24 mouse cellular contexts compared by ENCODE assay signal in the genomic region with DNA sequence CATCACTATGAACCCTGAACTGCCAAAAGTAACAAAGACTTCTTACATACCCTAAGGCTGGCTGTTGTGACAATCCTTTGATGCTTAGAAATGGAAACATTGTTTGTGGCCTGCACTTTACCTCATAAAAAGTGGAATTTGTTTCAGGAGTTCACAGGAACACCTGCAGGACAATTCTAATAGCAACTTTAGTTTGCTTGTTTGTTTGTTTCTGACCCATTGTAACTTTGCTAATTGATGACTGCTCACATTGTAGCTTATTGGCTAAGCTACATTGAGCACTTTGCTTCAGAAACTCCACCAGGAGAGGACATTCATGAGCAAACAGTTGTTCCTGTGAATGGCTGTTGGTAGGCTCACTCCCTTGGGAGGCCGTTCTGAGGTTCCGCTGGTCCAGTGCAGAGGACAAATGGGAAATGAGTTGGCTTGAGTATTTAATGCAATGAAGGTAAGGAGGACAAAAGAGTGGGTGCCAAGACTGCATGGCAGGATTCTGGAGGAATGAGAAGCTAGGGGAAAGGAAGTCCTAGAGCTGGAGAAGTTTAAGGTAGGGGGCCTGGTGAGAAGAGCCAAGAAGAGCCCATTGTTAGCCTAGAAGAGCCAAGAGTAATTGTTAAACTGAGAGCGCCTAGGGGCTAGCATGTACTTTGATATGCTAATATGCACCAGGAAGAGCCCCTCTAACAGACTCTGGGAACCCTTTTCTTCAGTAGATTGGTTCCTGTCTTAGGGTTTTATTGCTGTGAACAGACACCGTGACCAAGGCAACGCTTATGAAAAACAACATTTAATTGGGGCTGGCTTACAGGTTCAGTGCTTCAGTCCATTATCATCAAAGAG. TPM values are rescaled to one million over a fixed set of nuclear protein-coding genes. Genes with fewer than 3 reads are reported as not detected.
A peak's percentile ranks its signal among the peaks of the same experiment; 100 is the strongest.
DNase-seq lines count a peak whose midpoint lies in the region; ATAC-seq and TF ChIP-seq lines count a peak whose summit lies in the region.
"Had no signal": no experiment of that assay in that cellular context is flagged by ENCODE, and none has a peak within 500 bp of the region (broad histone marks: within the 10 kb centered on the region; RNA-seq: fewer than 3 reads in every experiment).

No protein-coding gene starts in this region.

- H3K27me3 ChIP-seq in forebrain, embryonic 14.5 days (replicated peaks; ENCODE audit: control insufficient read depth, insufficient read depth, low read length) = no peaks in the 10 kb centered on the region
- no peaks in the 10 kb centered on the region for H3K27me3 ChIP-seq in forebrain, embryonic 12.5 days
- H3K27me3 ChIP-seq: embryonic facial prominence, embryonic 13.5 days; forebrain, embryonic 13.5 days; hindbrain, embryonic 12.5 days; hindbrain, embryonic 15.5 days had no signal

- no peak overlapping the region for H3K27ac ChIP-seq in forebrain, embryonic 14.5 days (ENCODE audit: low read depth, low read length)
- no peak overlapping the region for H3K27ac ChIP-seq in forebrain, embryonic 12.5 days
- H3K27ac ChIP-seq: embryonic facial prominence, embryonic 10.5 days; embryonic facial prominence, embryonic 13.5 days; forebrain, embryonic 13.5 days; gastrocnemius, adult 2 months; hindbrain, embryonic 12.5 days; hindbrain, embryonic 15.5 days had no signal

- TF ChIP-seq POLR2A in brain, embryonic 14.5 days (IDR thresholded peaks at IDR 0.05; ENCODE audit: borderline replicate concordance, extremely low read depth, insufficient read depth, insufficient read length, poor library complexity, severe bottlenecking) = no peak

- H3K4me1 ChIP-seq in forebrain, embryonic 14.5 days (ENCODE audit: control insufficient read depth, insufficient read depth, low read length) = peaks cover 6% of the 10 kb centered on the region
- H3K4me1 ChIP-seq in forebrain, embryonic 12.5 days = peaks cover 23% of the 10 kb centered on the region

- 52% methylated on average over 5 of the region's 5 CpGs for WGBS in forebrain, embryonic 14.5 days
- 71% methylated on average over 5 of the region's 5 CpGs for WGBS in forebrain, embryonic 12.5 days

- no peak overlapping the region for H3K4me2 ChIP-seq in forebrain, embryonic 14.5 days (ENCODE audit: low read length)
- H3K4me2 ChIP-seq in forebrain, embryonic 12.5 days = no peak overlapping the region
- H3K4me2 ChIP-seq: embryonic facial prominence, embryonic 13.5 days; forebrain, embryonic 13.5 days; heart, embryonic 11.5 days; hindbrain, embryonic 12.5 days; hindbrain, embryonic 15.5 days had no signal

- H3K9me3 ChIP-seq in forebrain, embryonic 14.5 days (replicated peaks; ENCODE audit: control insufficient read depth, low read length) = no peaks in the 10 kb centered on the region
- no peaks in the 10 kb centered on the region for H3K9me3 ChIP-seq in forebrain, embryonic 12.5 days
- H3K9me3 ChIP-seq: embryonic facial prominence, embryonic 10.5 days; embryonic facial prominence, embryonic 13.5 days; forebrain, embryonic 13.5 days; hindbrain, embryonic 12.5 days; hindbrain, embryonic 15.5 days had no signal

- ATAC-seq in forebrain, embryonic 14.5 days = no peak
- no peak for ATAC-seq in forebrain, embryonic 12.5 days (ENCODE audit: low FRiP score)
- ATAC-seq: forebrain, embryonic 13.5 days; forebrain, postnatal 0 days had no signal

- no peak overlapping the region for H3K4me3 ChIP-seq in forebrain, embryonic 14.5 days (ENCODE audit: low read depth, low read length)
- no peak overlapping the region for H3K4me3 ChIP-seq in forebrain, embryonic 12.5 days (replicated peaks)
- H3K4me3 ChIP-seq: embryonic facial prominence, embryonic 10.5 days; embryonic facial prominence, embryonic 13.5 days; erythroblast, embryonic 14.5 days; forebrain, embryonic 13.5 days; gastrocnemius, adult 2 months; hindbrain, embryonic 12.5 days; hindbrain, embryonic 15.5 days had no signal

- DNase-seq in forebrain, embryonic 14.5 days (ENCODE audit: low spot score) = peak; percentile 5
- peak; percentile 48 for DNase-seq in testis, postnatal 14 days (ENCODE audit: low spot score)
- DNase-seq in testis, postnatal 10 days (ENCODE audit: low spot score) = no peak
- peak; percentile 36 for DNase-seq in brain, embryonic 14.5 days (ENCODE audit: low read depth)
- DNase-seq in cerebellum, adult 9-11 months = no peak
- DNase-seq in layer of hippocampus, adult 8-10 months (ENCODE audit: low spot score in 2 of 2) = no peak
- DNase-seq: adrenal gland, postnatal 10 days; adrenal gland, postnatal 36 days; cerebellum, adult 11 months; cerebellum, adult 2 months; cerebellum, postnatal 10 days; cerebellum, postnatal 36 days; embryo, embryonic 11 days; forebrain, postnatal 0 days; gastrocnemius, adult 2 months; gastrocnemius, postnatal 14 days had no signal

- H3K9ac ChIP-seq in forebrain, embryonic 14.5 days (ENCODE audit: low read length) = no peak overlapping the region
- no peak overlapping the region for H3K9ac ChIP-seq in forebrain, embryonic 12.5 days
- H3K9ac ChIP-seq: embryonic facial prominence, embryonic 13.5 days; forebrain, embryonic 13.5 days; forebrain, postnatal 0 days; hindbrain, embryonic 12.5 days; hindbrain, embryonic 15.5 days had no signal

- no peak for TF ChIP-seq CTCF in brain, embryonic 14.5 days (IDR thresholded peaks at IDR 0.05; ENCODE audit: borderline replicate concordance, extremely low read depth, insufficient read depth, insufficient read length)

- H3K36me3 ChIP-seq in forebrain, embryonic 14.5 days (ENCODE audit: control insufficient read depth, insufficient read depth, low read length) = no peaks in the 10 kb centered on the region
- H3K36me3 ChIP-seq in forebrain, embryonic 12.5 days (replicated peaks) = peaks cover 3% of the 10 kb centered on the region; the same call in 1 of the 2 replicates
- H3K36me3 ChIP-seq: hindbrain, embryonic 12.5 days; hindbrain, embryonic 15.5 days had no signal

RNA-seq across cellular contexts. Expression of gene Ttc28, which starts 1.7 kb away (rescaled TPM):
- polyA plus RNA-seq in forebrain, embryonic 14.5 days (2014; fragmentation: Nextera tagmentation; extraction: Ambion mirVana) = 29.0 and 37.9 TPM in 2 replicates
- polyA plus RNA-seq in forebrain, embryonic 12.5 days (2016; fragmentation: Nextera tagmentation; extraction: Ambion mirVana) = 22.5 and 23.1 TPM in 2 replicates
- polyA plus RNA-seq in brain, embryonic 14.5 days (2012; rRNA removed) = 23.2 and 39.8 TPM in 2 replicates
- total RNA-seq in layer of hippocampus, adult 8-10 months (2022) = 10 to 100 TPM in 2 of 4 experiments, 1 to 10 TPM in 2; 9.5 to 15.1 (median 12.2) TPM

RNA-seq across cellular contexts. Expression of gene Chek2, which starts 38.1 kb away (rescaled TPM):
- 10.2 and 13.9 TPM in 2 replicates for polyA plus RNA-seq in forebrain, embryonic 14.5 days (2014; fragmentation: Nextera tagmentation; extraction: Ambion mirVana)
- polyA plus RNA-seq in forebrain, embryonic 12.5 days (2016; fragmentation: Nextera tagmentation; extraction: Ambion mirVana) = 29.2 and 34.5 TPM in 2 replicates
- polyA plus RNA-seq in brain, embryonic 14.5 days (2012; rRNA removed) = 6.3 and 12.2 TPM in 2 replicates
- total RNA-seq in layer of hippocampus, adult 8-10 months (2022) = 1 to 10 TPM; 1.3 to 2.6 (median 1.7) TPM

RNA-seq across cellular contexts. Expression of gene Hscb, which starts 38.3 kb away (rescaled TPM):
- 9.1 and 11.0 TPM in 2 replicates for polyA plus RNA-seq in forebrain, embryonic 14.5 days (2014; fragmentation: Nextera tagmentation; extraction: Ambion mirVana)
- polyA plus RNA-seq in forebrain, embryonic 12.5 days (2016; fragmentation: Nextera tagmentation; extraction: Ambion mirVana) = 19.4 and 20.6 TPM in 2 replicates
- polyA plus RNA-seq in brain, embryonic 14.5 days (2012; rRNA removed) = 7.9 and 9.0 TPM in 2 replicates
- 10 to 100 TPM; 12.6 to 17.6 (median 14.5) TPM for total RNA-seq in layer of hippocampus, adult 8-10 months (2022)

Comparison
In these comparisons a context has a peak if more than half of its experiments do, and no peak if none do; other contexts are left out.
1. DNase-seq: peak in forebrain, embryonic 14.5 days (single experiment), testis, postnatal 14 days (single experiment) and brain, embryonic 14.5 days (single experiment); none in testis, postnatal 10 days (single experiment), cerebellum, adult 9-11 months (single experiment) and layer of hippocampus, adult 8-10 months (0 of 2).